ENCODE assay signal across 10 mouse cellular contexts in the genomic region with DNA sequence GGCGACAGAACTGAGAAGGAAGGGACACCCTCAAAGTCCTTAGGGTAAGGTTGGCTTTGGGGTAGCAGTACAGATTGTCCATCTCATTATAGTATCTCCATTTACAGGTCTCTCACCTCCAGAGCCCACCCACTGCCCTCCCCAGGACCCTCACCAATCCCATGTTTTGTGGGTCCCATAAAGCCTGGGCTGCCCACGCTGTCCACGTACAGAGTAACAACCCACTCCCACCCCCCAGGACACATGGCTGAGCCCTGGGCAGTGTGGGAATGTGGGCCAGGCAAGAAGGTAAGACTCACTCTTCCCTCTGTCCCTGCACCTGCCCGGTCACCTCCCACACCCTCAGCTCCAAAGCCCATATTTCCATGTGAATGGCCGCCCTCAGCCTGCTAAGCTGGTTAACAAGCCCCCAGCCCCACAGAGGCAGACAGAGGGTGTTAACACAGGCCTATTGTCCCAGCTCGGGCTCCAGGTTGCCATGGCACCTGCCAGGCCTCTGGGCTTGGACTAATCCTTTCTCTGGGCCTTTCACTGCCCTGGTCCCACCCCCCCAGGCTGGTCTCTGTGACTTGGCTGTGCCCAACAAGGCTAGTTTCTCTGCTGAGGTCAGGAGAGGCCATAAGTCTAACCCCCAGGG. TPM values are rescaled to one million over a fixed set of nuclear protein-coding genes. Genes with fewer than 3 reads are reported as not detected.
DNase-seq lines count a peak whose midpoint lies in the region; ATAC-seq lines count a peak whose summit lies in the region.
"Had no signal": no experiment of that assay in that cellular context is flagged by ENCODE, and none has a peak within 500 bp of the region (broad histone marks: within the 10 kb centered on the region; RNA-seq: fewer than 3 reads in every experiment).

No protein-coding gene starts in this region.

- DNase-seq in ZHBTc4 (ENCODE audit: low read depth, low spot score), result peak; percentile 77
- DNase-seq in embryonic facial prominence, embryonic 11.5 days (ENCODE audit: low spot score), result peak; percentile 65
- peak; percentile 84 for DNase-seq in midbrain, embryonic 14.5 days
- DNase-seq in urinary bladder, postnatal 10 days (ENCODE audit: low spot score), result no peak
- DNase-seq in liver, result no peak
- no peak for DNase-seq in adipocyte (ENCODE audit: low spot score)
- DNase-seq in thymus, postnatal 25 days, result no peak
- DNase-seq: gastrocnemius, postnatal 36 days; lung, postnatal 36 days had no signal

- H3K4me1 ChIP-seq in embryonic facial prominence, embryonic 11.5 days (ENCODE audit: control insufficient read depth, insufficient read depth, low read length), result peaks cover 10% of the 10 kb centered on the region
- peaks cover 48% of the 10 kb centered on the region for H3K4me1 ChIP-seq in hindbrain, embryonic 13.5 days (replicated peaks)
- peaks cover 49% of the 10 kb centered on the region for H3K4me1 ChIP-seq in midbrain, embryonic 14.5 days (ENCODE audit: control insufficient read depth, insufficient read depth, low read length)

- no peaks in the 10 kb centered on the region for H3K36me3 ChIP-seq in embryonic facial prominence, embryonic 11.5 days (replicated peaks; ENCODE audit: control insufficient read depth, insufficient read depth, low read depth, low read length)
- H3K36me3 ChIP-seq in hindbrain, embryonic 13.5 days, result no peaks in the 10 kb centered on the region
- no peaks in the 10 kb centered on the region for H3K36me3 ChIP-seq in midbrain, embryonic 14.5 days (ENCODE audit: control insufficient read depth, insufficient read depth, low read length)

- peak; percentile 39; the same call in 1 of the 2 replicates for ATAC-seq in embryonic facial prominence, embryonic 11.5 days (replicated peaks; ENCODE audit: insufficient number of reproducible peaks, low FRiP score, low TSS enrichment, low read depth)
- ATAC-seq in hindbrain, embryonic 13.5 days (ENCODE audit: low FRiP score), result peak; percentile 78
- ATAC-seq in midbrain, embryonic 14.5 days (ENCODE audit: low FRiP score, low TSS enrichment), result peak; percentile 84

- H3K27ac ChIP-seq in embryonic facial prominence, embryonic 11.5 days (replicated peaks; ENCODE audit: low read depth, low read length), result peak overlapping the region; percentile 60
- H3K27ac ChIP-seq in hindbrain, embryonic 13.5 days, result peak overlapping the region; percentile 76
- H3K27ac ChIP-seq in midbrain, embryonic 14.5 days (replicated peaks; ENCODE audit: low read depth, low read length), result peak overlapping the region; percentile 74

- H3K27me3 ChIP-seq in embryonic facial prominence, embryonic 11.5 days (ENCODE audit: control insufficient read depth, insufficient read depth, low read length), result no peaks in the 10 kb centered on the region
- no peaks in the 10 kb centered on the region; the same call in 1 of the 2 replicates for H3K27me3 ChIP-seq in hindbrain, embryonic 13.5 days
- H3K27me3 ChIP-seq in midbrain, embryonic 14.5 days (ENCODE audit: control insufficient read depth, insufficient read depth, low read length), result no peaks in the 10 kb centered on the region

- no peak overlapping the region for H3K4me3 ChIP-seq in embryonic facial prominence, embryonic 11.5 days (ENCODE audit: low read depth, low read length)
- no peak overlapping the region for H3K4me3 ChIP-seq in hindbrain, embryonic 13.5 days
- no peak overlapping the region for H3K4me3 ChIP-seq in midbrain, embryonic 14.5 days (replicated peaks; ENCODE audit: low read depth, low read length)

- no peak overlapping the region for H3K4me2 ChIP-seq in embryonic facial prominence, embryonic 11.5 days (ENCODE audit: low read depth, low read length)
- H3K4me2 ChIP-seq in hindbrain, embryonic 13.5 days, result no peak overlapping the region
- peak overlapping the region; percentile 24 for H3K4me2 ChIP-seq in midbrain, embryonic 14.5 days (ENCODE audit: low read length)

- no peaks in the 10 kb centered on the region for H3K9me3 ChIP-seq in embryonic facial prominence, embryonic 11.5 days (replicated peaks; ENCODE audit: control insufficient read depth, low read length)
- H3K9me3 ChIP-seq in hindbrain, embryonic 13.5 days, result no peaks in the 10 kb centered on the region
- no peaks in the 10 kb centered on the region for H3K9me3 ChIP-seq in midbrain, embryonic 14.5 days (ENCODE audit: control insufficient read depth, low read length)

- H3K9ac ChIP-seq in embryonic facial prominence, embryonic 11.5 days (replicated peaks; ENCODE audit: low read length), result no peak overlapping the region; the same call in 1 of the 2 replicates
- 0 out of 2 replicates have a peak overlapping the region, but pooled peaks have one; percentile 24 for H3K9ac ChIP-seq in hindbrain, embryonic 13.5 days
- H3K9ac ChIP-seq in midbrain, embryonic 14.5 days (replicated peaks; ENCODE audit: low read length), result no peak overlapping the region; the same call in 1 of the 2 replicates

- 27% methylated on average over 6 of the region's 6 CpGs for WGBS in embryonic facial prominence, embryonic 11.5 days
- WGBS in hindbrain, embryonic 13.5 days, result 24% methylated on average over 6 of the region's 6 CpGs
- 8% methylated on average over 6 of the region's 6 CpGs for WGBS in midbrain, embryonic 14.5 days

RNA-seq across cellular contexts. Expression of a gene that starts 19.0 kb away (rescaled TPM):
- polyA plus RNA-seq in embryonic facial prominence, embryonic 11.5 days (2014; fragmentation: Nextera tagmentation; extraction: Ambion mirVana), result 0.36 and 0.63 TPM in 2 replicates
- polyA plus RNA-seq in hindbrain, embryonic 13.5 days (2015; fragmentation: Nextera tagmentation; extraction: Ambion mirVana), result not detected in 2 replicates
- not detected in 2 replicates for polyA plus RNA-seq in midbrain, embryonic 14.5 days (2014; fragmentation: Nextera tagmentation; extraction: Ambion mirVana)

RNA-seq across cellular contexts. Expression of a gene that starts 23.3 kb away (rescaled TPM):
- polyA plus RNA-seq in embryonic facial prominence, embryonic 11.5 days (2014; fragmentation: Nextera tagmentation; extraction: Ambion mirVana), result 13.3 and 13.7 TPM in 2 replicates
- polyA plus RNA-seq in hindbrain, embryonic 13.5 days (2015; fragmentation: Nextera tagmentation; extraction: Ambion mirVana), result 22.9 and 27.1 TPM in 2 replicates
- 20.5 and 25.2 TPM in 2 replicates for polyA plus RNA-seq in midbrain, embryonic 14.5 days (2014; fragmentation: Nextera tagmentation; extraction: Ambion mirVana)

Comparison
In these comparisons a context has a peak if more than half of its experiments do, and no peak if none do; other contexts are left out.
1. DNase-seq: peak in ZHBTc4 (single experiment), embryonic facial prominence, embryonic 11.5 days (single experiment) and midbrain, embryonic 14.5 days (single experiment); none in urinary bladder, postnatal 10 days (single experiment), liver (single experiment), adipocyte (single experiment) and thymus, postnatal 25 days (single experiment).
2. Peak in every context shown above with its lines, with median percentiles within 50 percentile points of each other: ATAC-seq and H3K27ac ChIP-seq.